Mouse (Mus musculus) embryonic facial prominence, embryonic 11.5 days (tissue): ENCODE results near the gene Olfr1426. TPM values are rescaled to one million over a fixed set of nuclear protein-coding genes. Genes with fewer than 3 reads are reported as not detected.

Source experiments
- ATAC-seq: fragments of 200-750 bp; cut with Nextera tagmentation; replicated peaks from 2 replicates; pipeline ENCODE4 v1.8.0; 2017; ENCODE audit warnings: low read depth; ENCODE audit not compliant: insufficient number of reproducible peaks, low FRiP score, low TSS enrichment
- DNase-seq: peaks from one replicate; pipeline ENCODE4 v3.0.0-alpha.2; 2015; ENCODE audit warnings: low spot score
- H3K27ac ChIP-seq: fragments of 300-500 bp; sonication (generic); replicated peaks from 2 replicates; pipeline ENCODE4 v1.5.1; 2014; ENCODE audit warnings: mild to moderate bottlenecking, low read depth, low read length, control low read depth
- H3K27me3 ChIP-seq: fragments of 300-500 bp; sonication (generic); 2 replicates; pipeline ENCODE4 v1.6.1; 2014; ENCODE audit warnings: mild to moderate bottlenecking, low read length, moderate library complexity, mixed read lengths; ENCODE audit not compliant: control insufficient read depth, insufficient read depth
- H3K36me3 ChIP-seq: fragments of 300-500 bp; sonication (generic); replicated peaks from 2 replicates; pipeline ENCODE4 v1.6.1; 2014; ENCODE audit warnings: low read depth, mild to moderate bottlenecking, low read length, moderate library complexity, mixed read lengths; ENCODE audit not compliant: control insufficient read depth, insufficient read depth
- H3K4me1 ChIP-seq: fragments of 300-500 bp; sonication (generic); 2 replicates; pipeline ENCODE4 v1.6.1; 2014; ENCODE audit warnings: low read length, mixed read lengths; ENCODE audit not compliant: control insufficient read depth, insufficient read depth
- H3K4me2 ChIP-seq: fragments of 300-500 bp; sonication (generic); 2 replicates; pipeline ENCODE4 v1.6.1; 2014; ENCODE audit warnings: low read depth, mild to moderate bottlenecking, control low read depth, low read length, moderate library complexity
- H3K4me3 ChIP-seq: fragments of 300-500 bp; sonication (generic); 2 replicates; pipeline ENCODE4 v1.5.1; 2014; ENCODE audit warnings: low read depth, low read length, control low read depth
- H3K9ac ChIP-seq: fragments of 300-500 bp; sonication (generic); replicated peaks from 2 replicates; pipeline ENCODE4 v1.6.1; 2014; ENCODE audit warnings: mild to moderate bottlenecking, control low read depth, low read length
- H3K9me3 ChIP-seq: fragments of 300-500 bp; sonication (generic); replicated peaks from 2 replicates; pipeline ENCODE4 v1.6.1; 2016; ENCODE audit warnings: mild to moderate bottlenecking, low read length, inconsistent platforms, mixed read lengths; ENCODE audit not compliant: control insufficient read depth
- WGBS: fragments of 180-500 bp; shearing (Covaris S2); extraction: QIAGEN DNeasy Blood & Tissue Kit; methylation state at CpG from one replicate; pipeline ENCODE4 v1.1.7; 2014; 5-methylcytosine and 5-hydroxymethylcytosine counted together
- polyA plus RNA-seq: library from polyadenylated mRNA; unstranded; fragments of >200 nt; fragmentation: Nextera tagmentation; extraction: Ambion mirVana; gene quantifications from 2 replicates; pipeline ENCODE4 v1.2.1, GENCODE M21; 2014

Gene Olfr1426
- not detected in 2 replicates for polyA plus RNA-seq

DNA sequence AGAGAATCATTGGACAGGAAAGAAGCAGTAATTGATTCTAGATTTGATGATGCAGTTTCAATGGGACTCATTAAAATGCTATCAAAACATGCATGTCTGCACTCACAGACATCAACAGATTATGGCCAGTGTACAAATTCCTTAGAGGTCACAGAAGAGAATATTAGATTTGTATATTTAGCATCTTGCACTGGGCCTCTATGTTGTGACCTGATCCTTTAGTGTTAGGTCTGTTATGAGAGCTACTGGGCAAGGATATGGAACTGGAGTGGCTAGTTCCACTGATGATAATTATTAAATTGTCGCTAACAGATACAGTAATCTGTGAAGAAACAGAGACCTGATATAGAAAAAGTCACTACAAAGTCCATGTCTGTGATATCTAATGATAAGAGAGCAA, at the start of gene Olfr1426:
Olfr1426 (minus strand) TSS at position 101 of the 400 bp plus-strand sequence.
- no peak within 1 kb of the TSS for H3K9ac ChIP-seq
- no peaks in the 10 kb centered on the region for H3K4me1 ChIP-seq
- no peak within 1 kb of the TSS for H3K27ac ChIP-seq
- H3K4me3 ChIP-seq: no peak within 1 kb of the TSS
- no peaks in the 10 kb centered on the region for H3K27me3 ChIP-seq
- 80% methylated on average over 1 of the region's 1 CpGs for WGBS
- ATAC-seq: no peak
- no peaks in the 10 kb centered on the region for H3K9me3 ChIP-seq
- no peak within 1 kb of the TSS for H3K4me2 ChIP-seq
- no peak for DNase-seq
- no peaks in the 10 kb centered on the region for H3K36me3 ChIP-seq

DNA sequence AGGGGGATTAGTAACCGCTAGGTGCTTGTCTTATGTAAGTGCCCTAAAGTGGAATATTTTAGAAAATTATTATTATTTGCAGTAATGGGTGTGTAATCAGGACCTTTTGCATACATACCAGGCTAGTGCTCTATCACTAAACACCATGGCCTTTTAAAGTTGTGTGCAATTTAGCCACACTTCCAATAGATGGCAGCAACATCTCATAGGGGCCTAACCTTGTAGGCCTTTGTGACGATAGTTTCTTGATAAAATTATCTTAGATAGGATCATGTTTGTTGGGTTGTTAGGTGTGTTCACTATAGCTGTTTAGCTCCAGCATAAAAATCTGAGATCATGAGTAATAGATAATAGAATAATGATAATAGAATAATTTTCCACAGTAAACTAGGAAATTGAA, 42.5 kb upstream of the Olfr1426 start:
- Histone ChIP-seq H3K4me1 (no peaks in the 10 kb centered on the region), H3K27me3 (no peaks in the 10 kb centered on the region), H3K4me2 (no peak overlapping the region), H3K36me3 (no peaks in the 10 kb centered on the region), H3K9ac (no peak overlapping the region), H3K27ac (no peak overlapping the region), H3K9me3 (no peaks in the 10 kb centered on the region), H3K4me3 (no peak overlapping the region)
- no peak for ATAC-seq
- DNase-seq: peak; percentile 60
- WGBS: 19% methylated on average over 2 of the region's 2 CpGs

- DNase-seq (no peak), ATAC-seq (no peak)
- Histone ChIP-seq H3K4me3 (no peak within 1 kb of the TSS), H3K9ac (no peak within 1 kb of the TSS), H3K9me3 (no peaks in the 10 kb centered on the region), H3K4me1 (no peaks in the 10 kb centered on the region), H3K36me3 (no peaks in the 10 kb centered on the region), H3K4me2 (no peak within 1 kb of the TSS), H3K27me3 (no peaks in the 10 kb centered on the region), H3K27ac (no peak within 1 kb of the TSS)
- 70% methylated on average over 3 of the region's 3 CpGs for WGBS
Measured at GRCm38 (mm10) chr19:12123103-12123502, 31.3 kb upstream of the Olfr1426 start, which contains the start of gene Olfr76. Gene Olfr76, minus strand, starts transcription at chr19:12123203.

GRCm38 (mm10) chr19:12116464-12116863, 24.7 kb upstream of the Olfr1426 start:
- Histone ChIP-seq H3K4me2 (no peak overlapping the region), H3K4me3 (no peak overlapping the region), H3K9ac (no peak overlapping the region), H3K27ac (no peak overlapping the region), H3K9me3 (no peaks in the 10 kb centered on the region), H3K27me3 (no peaks in the 10 kb centered on the region), H3K36me3 (no peaks in the 10 kb centered on the region), H3K4me1 (no peaks in the 10 kb centered on the region)
- no peak for ATAC-seq
- WGBS: 80% methylated on average over 3 of the region's 3 CpGs
- no peak for DNase-seq

DNA sequence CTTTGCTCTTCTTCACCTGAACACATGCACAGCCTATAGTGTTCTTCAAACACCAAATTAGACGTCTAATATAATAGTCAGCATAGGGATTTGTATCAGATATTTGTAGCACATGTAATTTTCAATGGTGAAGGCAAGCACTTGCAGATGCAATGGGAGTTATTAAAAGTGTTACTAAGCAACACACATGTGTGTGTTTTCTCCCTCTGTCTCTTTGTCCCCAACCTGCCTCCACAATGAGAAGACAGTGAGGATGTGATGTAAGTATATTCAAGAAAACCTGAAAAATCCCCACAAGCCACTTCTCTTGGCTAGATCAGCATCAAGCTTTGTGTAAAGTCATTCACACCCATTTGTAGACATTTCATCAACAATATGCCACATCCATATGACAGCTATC, 24.0 kb upstream of the Olfr1426 start, which contains the start of gene Olfr1428:
Olfr1428 (minus strand) TSS at position 101 of the 400 bp plus-strand sequence.
- no peak within 1 kb of the TSS for H3K27ac ChIP-seq
- H3K36me3 ChIP-seq: no peaks in the 10 kb centered on the region
- H3K27me3 ChIP-seq: no peaks in the 10 kb centered on the region
- DNase-seq (no peak), ATAC-seq (no peak)
- H3K4me2 ChIP-seq: no peak within 1 kb of the TSS
- H3K9ac ChIP-seq: no peak within 1 kb of the TSS
- no peak within 1 kb of the TSS for H3K4me3 ChIP-seq
- H3K9me3 ChIP-seq: no peaks in the 10 kb centered on the region
- no peaks in the 10 kb centered on the region for H3K4me1 ChIP-seq
- 80% methylated on average over 1 of the region's 1 CpGs for WGBS

DNA sequence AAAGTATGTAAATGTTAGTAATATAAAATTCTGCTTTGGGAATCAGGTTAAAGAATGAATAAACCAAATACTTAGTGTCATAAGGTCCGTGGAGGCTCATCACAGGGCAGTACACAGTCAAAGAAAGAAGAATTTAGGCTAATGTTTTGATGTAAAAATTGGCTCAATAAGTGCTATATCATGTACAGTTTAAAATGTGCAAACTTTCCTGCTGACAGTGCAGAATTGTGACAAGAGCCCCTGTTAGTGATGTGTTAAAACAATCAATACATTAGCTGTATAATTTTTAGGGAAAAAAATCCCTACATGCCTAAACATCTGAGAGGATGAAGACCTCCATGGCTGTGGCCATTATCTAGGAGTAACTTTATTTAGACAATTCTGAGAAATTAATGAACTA, 22.0 kb upstream of the Olfr1426 start:
- no peak for DNase-seq
- Histone ChIP-seq H3K4me3 (no peak overlapping the region), H3K4me2 (no peak overlapping the region), H3K9ac (no peak overlapping the region), H3K4me1 (no peaks in the 10 kb centered on the region), H3K27ac (no peak overlapping the region), H3K9me3 (no peaks in the 10 kb centered on the region), H3K27me3 (no peaks in the 10 kb centered on the region), H3K36me3 (no peaks in the 10 kb centered on the region)
- no peak for ATAC-seq
- WGBS: 77% methylated on average over 1 of the region's 1 CpGs

- H3K9ac ChIP-seq: no peak overlapping the region
- no peaks in the 10 kb centered on the region for H3K36me3 ChIP-seq
- no peaks in the 10 kb centered on the region for H3K4me1 ChIP-seq
- no peak overlapping the region for H3K27ac ChIP-seq
- ATAC-seq (no peak), DNase-seq (no peak)
- no peaks in the 10 kb centered on the region for H3K27me3 ChIP-seq
- H3K9me3 ChIP-seq: no peaks in the 10 kb centered on the region
- no peak overlapping the region for H3K4me2 ChIP-seq
- 56% methylated on average over 1 of the region's 1 CpGs for WGBS
- no peak overlapping the region for H3K4me3 ChIP-seq
Measured at GRCm38 (mm10) chr19:12104541-12104940, 12.7 kb upstream of the Olfr1426 start.

GRCm38 (mm10) chr19:12103234-12103633, 11.4 kb upstream of the Olfr1426 start, which contains the start of gene Olfr1427:
Gene Olfr1427, minus strand, starts transcription at chr19:12103334.
- H3K4me1 ChIP-seq: no peaks in the 10 kb centered on the region
- ATAC-seq (no peak), DNase-seq (no peak)
- WGBS: 91% methylated on average over 2 of the region's 2 CpGs
- H3K27ac ChIP-seq: no peak within 1 kb of the TSS
- no peak within 1 kb of the TSS for H3K4me3 ChIP-seq
- H3K9ac ChIP-seq: no peak within 1 kb of the TSS
- no peaks in the 10 kb centered on the region for H3K27me3 ChIP-seq
- H3K36me3 ChIP-seq: no peaks in the 10 kb centered on the region
- H3K9me3 ChIP-seq: no peaks in the 10 kb centered on the region
- no peak within 1 kb of the TSS for H3K4me2 ChIP-seq
